Mouse (Mus musculus) forebrain, embryonic 10.5 days (tissue): ENCODE measurements around the gene Kif16b. TPM values are rescaled to one million over a fixed set of nuclear protein-coding genes. Genes with fewer than 3 reads are reported as not detected.

Experiments
- DNase-seq: peaks from one replicate; pipeline ENCODE4 v3.0.0-alpha.2; 2017; ENCODE audit warnings: low spot score; ENCODE audit errors: extremely low spot score
- H3K27ac ChIP-seq: fragments of 300-500 bp; sonication (generic); 2 replicates; pipeline ENCODE4 v1.5.1; 2016; ENCODE audit warnings: mild to moderate bottlenecking
- H3K27me3 ChIP-seq: fragments of 300-500 bp; sonication (generic); 2 replicates; pipeline ENCODE4 v1.6.1; 2016; ENCODE audit warnings: mild to moderate bottlenecking; ENCODE audit not compliant: poor library complexity, severe bottlenecking
- H3K36me3 ChIP-seq: fragments of 300-500 bp; sonication (generic); replicated peaks from 2 replicates; pipeline ENCODE4 v1.6.1; 2016; ENCODE audit warnings: mild to moderate bottlenecking, moderate library complexity
- H3K4me1 ChIP-seq: fragments of 300-500 bp; sonication (generic); 2 replicates; pipeline ENCODE4 v1.6.1; 2016
- H3K4me3 ChIP-seq: fragments of 300-500 bp; sonication (generic); 2 replicates; pipeline ENCODE4 v1.5.1; 2016; ENCODE audit warnings: mild to moderate bottlenecking, moderate library complexity
- H3K9me3 ChIP-seq: fragments of 300-500 bp; sonication (generic); 2 replicates; pipeline ENCODE4 v1.6.1; 2016; ENCODE audit warnings: mild to moderate bottlenecking, moderate library complexity
- WGBS: fragments of 180-500 bp; shearing (Covaris S2); methylation state at CpG from one replicate; pipeline ENCODE4 v1.1.7; 2016; 5-methylcytosine and 5-hydroxymethylcytosine counted together
- polyA plus RNA-seq: library from polyadenylated mRNA; unstranded; fragments of >200 nt; fragmentation: Nextera tagmentation; extraction: Ambion mirVana; gene quantifications from 2 replicates; pipeline ENCODE4 v1.2.1, GENCODE M21; 2016

The Kif16b gene
- polyA plus RNA-seq, 1 experiment from 2014 or later = 8.5 TPM

GRCm38 (mm10) chr2:142651591-142651990, 249.7 kb downstream of the Kif16b start:
- 87% methylated on average over 7 of the region's 7 CpGs for WGBS

GRCm38 (mm10) chr2:142648023-142648453, 253.3 kb downstream of the Kif16b start:
- Histone ChIP-seq H3K27ac (no peak overlapping the region), H3K4me1 (peaks cover 8% of the 10 kb centered on the region), H3K36me3 (no peaks in the 10 kb centered on the region), H3K27me3 (no peaks in the 10 kb centered on the region), H3K9me3 (no peaks in the 10 kb centered on the region), H3K4me3 (no peak overlapping the region)
- DNase-seq = no peak
- WGBS = 82% methylated on average over 8 of the region's 8 CpGs

More at GRCm38 (mm10) chr2:142651591-142651990, 249.7 kb downstream of the Kif16b start:
- no peaks in the 10 kb centered on the region for H3K9me3 ChIP-seq
- H3K27ac ChIP-seq = no peak overlapping the region
- no peak for DNase-seq
- H3K36me3 ChIP-seq = no peaks in the 10 kb centered on the region
- no peak overlapping the region for H3K4me3 ChIP-seq
- peaks cover 8% of the 10 kb centered on the region for H3K4me1 ChIP-seq
- no peaks in the 10 kb centered on the region for H3K27me3 ChIP-seq

- no peak for DNase-seq
- no peak overlapping the region for H3K4me3 ChIP-seq
- H3K36me3 ChIP-seq = no peaks in the 10 kb centered on the region
- WGBS = 91% methylated on average over 4 of the region's 4 CpGs
- no peaks in the 10 kb centered on the region for H3K9me3 ChIP-seq
- H3K27me3 ChIP-seq = no peaks in the 10 kb centered on the region
- no peak overlapping the region for H3K27ac ChIP-seq
- H3K4me1 ChIP-seq = peaks cover 8% of the 10 kb centered on the region
Measured at GRCm38 (mm10) chr2:142646863-142647262, 254.5 kb downstream of the Kif16b start.

DNA sequence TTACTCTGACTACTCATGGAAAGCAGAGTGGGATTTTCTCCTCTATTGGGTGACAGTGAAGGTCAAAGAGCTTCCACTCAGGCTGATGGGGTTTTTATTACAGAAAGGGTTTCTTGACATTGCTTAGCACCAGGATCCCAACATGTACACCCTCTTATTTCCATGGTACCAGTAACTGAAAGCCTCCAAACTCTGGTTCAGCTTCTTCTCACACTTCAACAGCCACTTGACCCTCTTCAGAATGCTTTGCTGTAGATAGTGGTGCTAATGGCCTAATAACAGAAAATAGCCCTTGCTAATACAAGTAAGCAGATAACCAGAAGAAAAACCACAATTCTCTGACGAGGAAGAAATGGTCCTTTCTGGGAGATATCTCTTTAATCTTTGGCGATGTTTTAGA, 259.6 kb downstream of the Kif16b start:
- H3K4me3 ChIP-seq = no peak overlapping the region
- no peak overlapping the region for H3K27ac ChIP-seq
- H3K4me1 ChIP-seq = no peaks in the 10 kb centered on the region
- no peaks in the 10 kb centered on the region for H3K36me3 ChIP-seq
- H3K9me3 ChIP-seq = no peaks in the 10 kb centered on the region
- no peak for DNase-seq
- WGBS = 86% methylated on average over 2 of the region's 2 CpGs
- H3K27me3 ChIP-seq = no peaks in the 10 kb centered on the region

GRCm38 (mm10) chr2:142635606-142636304, 265.6 kb downstream of the Kif16b start:
- Histone ChIP-seq H3K36me3 (no peaks in the 10 kb centered on the region), H3K9me3 (no peaks in the 10 kb centered on the region), H3K27me3 (no peaks in the 10 kb centered on the region), H3K4me3 (no peak overlapping the region), H3K27ac (no peak overlapping the region), H3K4me1 (peaks cover 12% of the 10 kb centered on the region)
- DNase-seq = no peak
- WGBS = 91% methylated on average over 7 of the region's 7 CpGs

DNA sequence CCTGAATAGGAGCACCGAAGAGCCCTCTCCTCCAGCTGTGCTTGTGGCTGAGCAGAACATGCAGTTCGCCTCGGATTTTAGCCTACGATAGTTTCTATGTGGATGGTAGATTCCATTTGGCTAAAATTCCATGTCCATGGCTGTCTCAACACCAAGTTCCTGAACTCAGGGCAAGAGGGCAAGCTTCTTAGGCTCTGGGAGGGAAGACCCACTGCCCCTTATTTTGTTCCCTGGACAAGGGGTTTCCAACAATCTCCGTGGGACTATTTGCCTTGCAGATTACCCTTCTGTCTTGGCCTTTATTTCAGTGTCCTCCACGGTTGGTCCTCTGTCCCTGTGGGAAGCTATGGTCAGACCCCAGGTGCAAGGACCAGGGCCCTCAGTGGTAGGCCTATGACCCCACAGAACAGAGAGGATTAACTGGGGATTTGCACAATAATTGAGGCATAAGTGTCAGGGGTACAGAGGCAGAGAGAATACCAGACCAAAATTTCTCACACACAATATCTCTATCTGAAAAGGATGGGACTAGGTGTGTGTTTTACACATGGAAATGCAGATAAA, 267.3 kb downstream of the Kif16b start:
- peak overlapping the region; percentile 56; the same call in 1 of the 2 replicates for H3K27ac ChIP-seq
- no peaks in the 10 kb centered on the region for H3K9me3 ChIP-seq
- peaks cover 12% of the 10 kb centered on the region for H3K4me1 ChIP-seq
- 56% methylated on average over 6 of the region's 6 CpGs for WGBS
- no peaks in the 10 kb centered on the region for H3K36me3 ChIP-seq
- H3K4me3 ChIP-seq = no peak overlapping the region
- DNase-seq = no peak
- H3K27me3 ChIP-seq = no peaks in the 10 kb centered on the region

DNA sequence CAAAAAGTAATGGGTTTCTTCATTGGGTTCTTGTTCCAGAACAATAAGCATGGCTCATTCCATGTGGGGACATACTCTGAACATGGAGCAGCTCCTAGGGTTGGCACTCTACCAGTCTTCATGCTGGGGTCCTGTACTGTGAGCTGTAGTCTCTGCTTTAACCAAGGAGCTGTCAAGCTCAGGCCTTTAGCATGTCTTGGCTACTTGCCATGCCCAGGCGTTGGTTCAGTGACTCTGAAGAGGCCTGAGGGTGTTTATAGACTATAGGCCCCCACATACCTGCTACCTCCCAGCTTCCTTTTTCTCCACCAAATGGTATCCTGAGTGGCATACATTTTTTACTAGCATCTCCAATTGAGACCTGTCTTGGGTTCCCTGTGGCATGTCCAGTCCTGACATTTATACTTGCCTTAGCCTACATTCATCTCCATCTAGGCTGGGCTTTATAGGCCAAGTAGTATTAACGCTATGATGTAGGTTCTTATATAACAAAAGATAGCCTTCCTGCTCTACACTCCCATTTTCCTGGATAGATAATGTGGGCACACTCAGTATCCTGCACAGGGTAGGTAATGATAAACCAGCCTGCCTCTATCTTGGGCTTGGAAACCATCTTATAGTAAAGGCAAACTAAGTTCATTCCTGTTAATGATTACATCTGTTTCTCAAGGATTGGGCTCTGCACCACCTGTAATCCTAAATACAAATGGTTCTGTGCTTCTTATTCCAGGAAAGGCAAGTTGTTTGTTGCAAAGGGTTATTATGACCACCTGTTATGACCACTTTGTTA, 271.6 kb downstream of the Kif16b start:
- Histone ChIP-seq H3K9me3 (no peaks in the 10 kb centered on the region), H3K4me3 (no peak overlapping the region), H3K36me3 (no peaks in the 10 kb centered on the region), H3K27me3 (no peaks in the 10 kb centered on the region), H3K27ac (no peak overlapping the region), H3K4me1 (peaks cover 12% of the 10 kb centered on the region)
- no peak for DNase-seq
- 84% methylated on average over 2 of the region's 2 CpGs for WGBS

GRCm38 (mm10) chr2:142625756-142626155, 275.6 kb downstream of the Kif16b start:
- no peaks in the 10 kb centered on the region for H3K4me1 ChIP-seq
- no peaks in the 10 kb centered on the region for H3K36me3 ChIP-seq
- DNase-seq = no peak
- H3K9me3 ChIP-seq = no peaks in the 10 kb centered on the region
- WGBS = 87% methylated on average over 4 of the region's 4 CpGs
- H3K27ac ChIP-seq = no peak overlapping the region
- H3K4me3 ChIP-seq = no peak overlapping the region
- H3K27me3 ChIP-seq = no peaks in the 10 kb centered on the region

GRCm38 (mm10) chr2:142625101-142625500, 276.2 kb downstream of the Kif16b start:
- WGBS = 84% methylated on average over 3 of the region's 3 CpGs
- H3K4me3 ChIP-seq = no peak overlapping the region

GRCm38 (mm10) chr2:142624254-142624653, 277.1 kb downstream of the Kif16b start:
- DNase-seq = no peak
- H3K4me1 ChIP-seq = no peaks in the 10 kb centered on the region
- no peak overlapping the region for H3K4me3 ChIP-seq
- H3K27ac ChIP-seq = no peak overlapping the region
- 96% methylated on average over 2 of the region's 2 CpGs for WGBS
- H3K36me3 ChIP-seq = no peaks in the 10 kb centered on the region
- no peaks in the 10 kb centered on the region for H3K27me3 ChIP-seq
- H3K9me3 ChIP-seq = no peaks in the 10 kb centered on the region

More at GRCm38 (mm10) chr2:142625101-142625500, 276.2 kb downstream of the Kif16b start:
- Histone ChIP-seq H3K4me1 (no peaks in the 10 kb centered on the region), H3K27me3 (no peaks in the 10 kb centered on the region), H3K9me3 (no peaks in the 10 kb centered on the region), H3K27ac (no peak overlapping the region), H3K36me3 (no peaks in the 10 kb centered on the region)
- DNase-seq = no peak

DNA sequence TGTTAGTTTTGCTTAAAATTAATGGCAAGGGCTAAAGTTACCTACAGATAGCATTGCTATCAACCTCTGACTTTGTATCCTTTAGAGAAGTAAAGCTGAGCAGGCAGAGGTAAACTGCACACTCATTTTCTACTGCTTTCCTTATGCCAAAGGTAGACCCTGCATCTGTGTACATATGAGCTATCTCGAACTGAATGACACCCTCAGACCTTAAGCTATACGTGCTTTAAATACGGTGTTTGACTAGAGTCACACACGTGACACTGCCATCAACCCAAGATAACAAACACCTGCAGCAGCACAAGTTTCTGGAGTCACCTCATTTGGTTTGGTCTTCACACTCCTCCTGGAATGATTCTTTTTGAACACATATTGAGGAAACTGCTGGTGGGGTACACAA, 280.2 kb downstream of the Kif16b start:
- Histone ChIP-seq H3K27me3 (no peaks in the 10 kb centered on the region), H3K4me3 (no peak overlapping the region), H3K9me3 (no peaks in the 10 kb centered on the region), H3K4me1 (no peaks in the 10 kb centered on the region), H3K27ac (no peak overlapping the region), H3K36me3 (no peaks in the 10 kb centered on the region)
- DNase-seq = no peak
- 92% methylated on average over 4 of the region's 4 CpGs for WGBS

DNA sequence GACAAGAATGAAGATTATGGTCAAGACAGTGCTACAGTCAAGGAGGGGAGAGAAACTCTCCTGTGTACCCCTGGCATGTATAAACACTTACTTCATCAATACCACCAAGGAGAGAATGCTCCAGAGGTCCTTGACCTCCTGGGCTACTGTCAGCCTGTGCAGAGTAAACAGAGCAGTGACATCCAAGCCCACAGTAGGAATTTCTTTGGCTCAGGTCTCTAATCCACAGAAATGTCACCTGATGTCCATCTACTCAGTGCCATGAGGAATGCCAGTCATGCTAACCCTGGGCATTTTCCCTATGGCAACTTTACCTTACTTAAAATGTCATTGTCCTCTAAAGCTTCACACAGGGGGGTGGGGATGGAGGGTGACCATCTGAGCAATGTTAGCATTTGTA, 281.4 kb downstream of the Kif16b start:
- H3K27me3 ChIP-seq = no peaks in the 10 kb centered on the region
- DNase-seq = no peak
- H3K9me3 ChIP-seq = no peaks in the 10 kb centered on the region
- no peak overlapping the region for H3K4me3 ChIP-seq
- no peak overlapping the region for H3K27ac ChIP-seq
- H3K36me3 ChIP-seq = no peaks in the 10 kb centered on the region
- no peaks in the 10 kb centered on the region for H3K4me1 ChIP-seq

GRCm38 (mm10) chr2:142614535-142614934, 286.8 kb downstream of the Kif16b start:
- 71% methylated on average over 5 of the region's 5 CpGs for WGBS
- Histone ChIP-seq H3K4me3 (no peak overlapping the region), H3K36me3 (no peaks in the 10 kb centered on the region), H3K4me1 (peaks cover 12% of the 10 kb centered on the region), H3K27ac (no peak overlapping the region), H3K27me3 (peaks cover 27% of the 10 kb centered on the region), H3K9me3 (no peaks in the 10 kb centered on the region)
- no peak for DNase-seq
